Mouse (Mus musculus) liver, adult 2 months (tissue): ENCODE results near the gene Ppp1ca. TPM values are rescaled to one million over a fixed set of nuclear protein-coding genes. Genes with fewer than 3 reads are reported as not detected.

Experiments
- DNase-seq: peaks from one replicate; pipeline ENCODE4 v3.0.0-alpha.2; 2011; ENCODE audit warnings: low read depth, low spot score; ENCODE audit errors: extremely low read depth
- H3K27ac ChIP-seq: fragments of 200-500 bp; replicated peaks from 2 replicates; pipeline ENCODE4 v1.5.1; 2012; ENCODE audit warnings: low read depth, mild to moderate bottlenecking, control low read depth, inconsistent platforms, low read length; ENCODE audit not compliant: insufficient read depth
- H3K27me3 ChIP-seq: fragments of 200-500 bp; 2 replicates; pipeline ENCODE4 v1.6.1; 2012; ENCODE audit warnings: mild to moderate bottlenecking, moderate library complexity, low read length, inconsistent platforms; ENCODE audit not compliant: control insufficient read depth, insufficient read depth
- H3K36me3 ChIP-seq: fragments of 200-500 bp; 2 replicates; pipeline ENCODE4 v1.6.1; 2012; ENCODE audit warnings: low read length, inconsistent platforms; ENCODE audit not compliant: control insufficient read depth, insufficient read depth
- H3K4me1 ChIP-seq: fragments of 200-500 bp; 2 replicates; pipeline ENCODE4 v1.6.1; 2011; ENCODE audit warnings: low read length; ENCODE audit not compliant: control insufficient read depth, insufficient read depth
- H3K4me3 ChIP-seq: fragments of 200-500 bp; 2 replicates; pipeline ENCODE4 v1.5.1; 2011; ENCODE audit warnings: low read depth, mild to moderate bottlenecking, control low read depth, low read length, moderate library complexity; ENCODE audit not compliant: insufficient read depth
- H3K79me2 ChIP-seq: fragments of 200-500 bp; 2 replicates; pipeline ENCODE4 v1.6.1; 2012; ENCODE audit warnings: inconsistent platforms, mild to moderate bottlenecking, low read length, moderate library complexity; ENCODE audit not compliant: control insufficient read depth, insufficient read depth
- H3K9ac ChIP-seq: fragments of 200-500 bp; 2 replicates; pipeline ENCODE4 v1.6.1; 2012; ENCODE audit warnings: low read depth, mild to moderate bottlenecking, control low read depth, inconsistent platforms, low read length
- CTCF ChIP-seq: fragments of 200-500 bp; IDR thresholded peaks from 2 replicates; pipeline ENCODE4 v1.5.1; 2011; ENCODE audit warnings: low read depth, low read length, control low read depth
- POLR2A ChIP-seq: fragments of 200-500 bp; IDR thresholded peaks from 2 replicates; pipeline ENCODE4 v1.6.1; 2011; ENCODE audit warnings: low read length, control low read depth; ENCODE audit not compliant: insufficient read depth; ENCODE audit errors: extremely low read depth
- WGBS: fragments of 180-500 bp; shearing (Covaris S2); methylation state at CpG from one replicate; pipeline ENCODE4 v1.1.7; 2018; 5-methylcytosine and 5-hydroxymethylcytosine counted together
- polyA plus RNA-seq: library from polyadenylated mRNA; depleted of rRNA; stranded (reverse); fragments of >200 nt; gene quantifications from 2 replicates; pipeline ENCODE4 v1.2.3, GENCODE M21; 2012
- total RNA-seq: library from RNA; depleted of rRNA; stranded (reverse); fragments of >200 nt; gene quantifications from 2 replicates; pipeline ENCODE4 v1.2.3, GENCODE M21; 2014

Ppp1ca gene
- total and polyA plus RNA-seq, 2 experiments: 170 to 399 TPM

DNA sequence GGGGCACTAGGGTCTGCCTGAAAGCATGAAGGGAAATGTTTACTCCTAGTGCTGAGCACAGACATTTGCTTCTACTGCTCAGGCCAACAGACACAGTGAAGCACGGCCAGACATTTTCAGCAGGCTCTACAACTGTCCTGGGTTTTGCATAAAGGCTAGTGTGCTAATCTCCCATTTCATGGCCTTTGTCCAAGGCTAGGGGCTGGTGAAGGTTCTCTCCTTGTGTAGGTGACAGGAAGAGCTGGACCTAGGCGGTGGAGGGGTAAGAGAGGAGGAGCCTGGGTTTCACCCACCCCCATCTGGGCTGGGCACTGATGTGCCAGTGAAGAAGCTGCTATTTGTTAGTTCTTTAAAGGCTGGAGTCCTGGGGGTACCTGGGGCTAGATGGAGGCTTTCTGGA, 27.1 kb upstream of the Ppp1ca start:
- no peak for DNase-seq
- Histone ChIP-seq H3K79me2 (no peaks in the 10 kb centered on the region; the same call in 1 of the 2 replicates), H3K27ac (no peak overlapping the region)

DNA sequence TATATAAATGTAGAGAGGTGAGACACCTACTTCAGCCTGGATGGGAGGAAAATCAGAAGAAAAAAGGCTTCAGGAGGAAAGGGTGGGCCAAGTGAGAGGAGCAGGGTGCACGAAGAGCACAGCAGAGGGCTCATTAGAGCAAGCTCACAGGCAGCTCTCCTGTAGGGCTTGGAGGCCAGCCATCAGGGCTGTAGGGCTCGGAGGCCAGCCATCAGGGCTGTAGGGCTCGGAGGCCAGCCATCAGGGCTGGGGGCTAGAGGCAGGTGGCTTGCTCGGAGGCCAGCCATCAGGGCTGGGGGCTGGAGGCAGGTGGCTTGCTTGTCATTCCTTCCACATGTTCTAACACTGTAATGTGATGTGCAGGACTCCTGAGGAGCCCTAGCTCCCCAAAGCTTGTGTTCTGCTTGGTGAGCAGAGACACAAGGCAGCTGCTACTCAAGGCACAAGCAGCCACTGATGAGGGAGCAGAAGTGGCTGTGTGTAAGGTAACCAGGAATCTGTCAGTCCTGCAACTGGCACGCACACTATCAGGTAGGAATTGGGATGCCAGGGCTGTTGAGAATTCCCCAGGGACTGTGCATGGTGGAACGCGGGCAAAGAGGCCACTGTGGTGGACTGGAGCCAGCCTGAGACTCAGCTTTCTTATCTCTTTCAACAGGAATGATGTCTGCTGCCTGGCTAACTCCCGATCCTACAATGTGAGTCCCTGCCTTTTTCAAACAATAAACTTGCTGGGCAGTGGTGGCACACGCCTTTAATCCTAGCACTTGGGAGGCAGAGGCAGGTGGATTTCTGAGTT, 25.0 kb upstream of the Ppp1ca start:
- H3K9ac ChIP-seq: no peak overlapping the region

More for the DNA sequence above, 27.1 kb upstream of the Ppp1ca start:
- Histone ChIP-seq H3K4me3 (no peak overlapping the region), H3K36me3 (peaks cover 6% of the 10 kb centered on the region; the same call in 1 of the 2 replicates), H3K4me1 (peaks cover 3% of the 10 kb centered on the region; the same call in 1 of the 2 replicates), H3K9ac (no peak overlapping the region), H3K27me3 (no peaks in the 10 kb centered on the region)
- TF ChIP-seq CTCF: no peak
- TF ChIP-seq POLR2A: no peak
- 93% methylated on average over 2 of the region's 2 CpGs for WGBS

GRCm38 (mm10) chr19:4169378-4169784, 22.5 kb upstream of the Ppp1ca start:
- H3K4me3 ChIP-seq: peak overlapping the region; percentile 68
- H3K9ac ChIP-seq: peak overlapping the region; percentile 80
- peak; percentile 87 for TF ChIP-seq CTCF
- TF ChIP-seq POLR2A: peak; percentile 88
- no peaks in the 10 kb centered on the region for H3K36me3 ChIP-seq
- DNase-seq: peak; percentile 87
- H3K27ac ChIP-seq: peak overlapping the region; percentile 53
- WGBS: 1% methylated on average over 43 of the region's 43 CpGs
- no peaks in the 10 kb centered on the region for H3K79me2 ChIP-seq
- peaks cover 3% of the 10 kb centered on the region for H3K4me1 ChIP-seq
- no peaks in the 10 kb centered on the region for H3K27me3 ChIP-seq

More for the DNA sequence above, 25.0 kb upstream of the Ppp1ca start:
- DNase-seq: no peak
- WGBS: 88% methylated on average over 9 of the region's 9 CpGs
- Histone ChIP-seq H3K27ac (no peak overlapping the region), H3K36me3 (no peaks in the 10 kb centered on the region), H3K4me3 (no peak overlapping the region), H3K4me1 (peaks cover 6% of the 10 kb centered on the region), H3K79me2 (no peaks in the 10 kb centered on the region; the same call in 1 of the 2 replicates), H3K27me3 (no peaks in the 10 kb centered on the region)
- no peak for TF ChIP-seq POLR2A
- no peak for TF ChIP-seq CTCF

DNA sequence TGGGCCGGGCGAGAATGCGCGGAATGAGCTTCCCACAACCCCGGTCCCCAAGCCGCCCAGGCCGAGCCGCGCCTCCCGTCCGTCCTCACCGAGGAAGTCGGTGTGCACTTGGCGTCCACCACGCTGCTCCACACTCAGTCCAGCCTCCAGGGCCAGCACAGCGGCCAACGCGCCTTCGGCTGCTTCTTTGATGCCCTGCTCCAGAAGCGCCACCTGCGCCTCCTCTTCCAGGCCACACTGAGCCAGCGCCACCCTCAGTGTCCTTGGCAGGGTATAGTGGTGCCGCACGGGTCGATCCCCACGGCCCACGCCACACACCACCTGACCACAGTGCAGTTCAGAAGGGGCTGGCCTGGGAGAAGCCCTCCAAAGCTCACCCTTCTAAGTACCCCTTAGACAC, 22.1 kb upstream of the Ppp1ca start:
- TF ChIP-seq CTCF (no peak), POLR2A (no peak)
- peak overlapping the region; percentile 80 for H3K9ac ChIP-seq
- no peak for DNase-seq
- no peaks in the 10 kb centered on the region for H3K27me3 ChIP-seq
- peak overlapping the region; percentile 53 for H3K27ac ChIP-seq
- 2% methylated on average over 27 of the region's 27 CpGs for WGBS
- peak overlapping the region; percentile 68 for H3K4me3 ChIP-seq
- no peaks in the 10 kb centered on the region for H3K36me3 ChIP-seq
- H3K4me1 ChIP-seq: peaks cover 3% of the 10 kb centered on the region
- H3K79me2 ChIP-seq: no peaks in the 10 kb centered on the region

DNA sequence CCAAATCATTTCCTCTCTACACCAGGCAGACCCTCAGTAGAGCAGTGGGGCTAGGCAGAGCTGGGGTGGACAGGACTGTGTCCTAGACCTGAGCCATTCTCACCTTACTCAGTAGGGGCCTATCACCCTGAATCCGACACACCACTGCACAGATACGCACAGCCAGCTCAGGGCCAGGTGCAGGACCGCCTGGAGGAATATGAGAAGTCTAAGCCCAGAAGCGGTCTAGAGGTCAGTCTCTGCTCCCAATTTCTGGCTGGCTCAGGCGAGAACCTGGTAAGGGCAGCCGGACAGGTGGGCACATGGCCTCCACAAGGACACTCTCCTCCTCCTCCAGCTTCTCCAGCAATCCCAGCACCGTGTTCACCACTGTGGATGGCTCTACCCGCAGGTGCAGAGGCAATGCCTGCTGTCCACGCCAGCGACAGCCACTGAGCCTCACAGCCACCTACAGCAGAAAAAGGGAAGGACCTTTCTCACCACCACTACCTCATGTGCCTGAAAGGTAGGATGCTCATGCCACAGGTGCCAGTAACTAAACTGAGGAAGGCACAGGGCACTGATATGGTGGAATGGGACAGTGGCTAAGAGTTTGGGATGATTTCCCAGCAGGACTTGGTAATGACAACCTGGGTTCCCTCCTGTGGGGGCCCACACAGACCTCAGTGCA, 21.0 kb upstream of the Ppp1ca start:
- H3K27me3 ChIP-seq: no peaks in the 10 kb centered on the region
- no peak overlapping the region for H3K27ac ChIP-seq
- no peak overlapping the region for H3K4me3 ChIP-seq
- H3K36me3 ChIP-seq: no peaks in the 10 kb centered on the region
- TF ChIP-seq POLR2A: no peak
- no peak overlapping the region for H3K9ac ChIP-seq
- H3K4me1 ChIP-seq: peaks cover 3% of the 10 kb centered on the region
- no peaks in the 10 kb centered on the region for H3K79me2 ChIP-seq
- no peak for DNase-seq
- 95% methylated on average over 10 of the region's 10 CpGs for WGBS
